Mouse (Mus musculus): Measurements from ENCODE around the gene Tnfrsf13b. TPM values are rescaled to one million over a fixed set of nuclear protein-coding genes. Genes with fewer than 3 reads are reported as not detected.

Gene Tnfrsf13b
- polyA plus RNA-seq (2016; fragmentation: Nextera tagmentation; extraction: Ambion mirVana): 1.0 and 1.1 TPM in 2 replicates

DNA sequence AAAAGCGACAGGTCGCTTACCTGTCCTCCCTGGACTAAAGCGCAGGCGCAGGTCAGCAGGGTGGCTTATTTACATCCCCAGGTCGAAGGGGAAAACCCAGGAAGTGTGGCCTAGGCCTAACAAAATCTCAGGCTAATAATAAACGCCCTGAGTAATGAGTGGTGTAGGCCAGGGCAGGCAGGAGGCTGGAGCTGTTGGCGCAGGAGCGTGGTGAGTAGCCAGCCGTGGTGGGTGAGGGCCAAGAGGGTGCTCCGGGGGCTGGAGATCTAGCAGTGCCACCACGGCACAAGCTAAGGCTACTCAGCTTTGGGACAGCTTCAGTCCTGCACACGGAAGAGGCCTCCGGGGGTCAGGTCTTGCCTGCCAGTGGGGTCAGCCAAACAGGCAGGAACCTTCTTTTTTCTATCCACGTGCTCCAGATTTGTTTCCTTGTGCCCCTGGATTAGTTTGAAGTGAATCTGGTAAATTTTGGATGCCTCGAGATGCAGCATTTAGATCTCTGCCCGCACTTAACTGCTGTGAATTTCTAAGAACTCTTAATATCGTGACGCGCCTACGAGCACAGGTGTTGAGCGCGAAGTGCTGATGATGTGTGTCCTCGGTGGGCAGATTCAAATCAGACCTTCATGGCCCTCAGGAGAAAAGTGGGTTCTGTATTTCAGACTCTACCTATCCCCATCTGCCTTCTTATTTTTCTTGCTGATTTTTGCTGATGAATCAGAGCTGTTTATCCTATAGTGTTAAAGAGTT lies at the start of gene Tnfrsf13b:
Gene Tnfrsf13b (plus strand): TSS at position 150 of the 750 bp plus-strand sequence.
- no peak for ATAC-seq (ENCODE audit: insufficient number of reproducible peaks, insufficient read depth, low FRiP score, low TSS enrichment)
- no peak within 1 kb of the TSS for H3K4me3 ChIP-seq
- H3K4me2 ChIP-seq (replicated peaks): no peak within 1 kb of the TSS
- WGBS: 83% methylated on average over 23 of the region's 23 CpGs
- H3K9me3 ChIP-seq: no peaks in the 10 kb centered on the region
- no peak within 1 kb of the TSS for H3K27ac ChIP-seq
- H3K27me3 ChIP-seq: no peaks in the 10 kb centered on the region
- H3K4me1 ChIP-seq: no peaks in the 10 kb centered on the region
- H3K9ac ChIP-seq: no peak within 1 kb of the TSS
- H3K36me3 ChIP-seq: no peaks in the 10 kb centered on the region

DNA sequence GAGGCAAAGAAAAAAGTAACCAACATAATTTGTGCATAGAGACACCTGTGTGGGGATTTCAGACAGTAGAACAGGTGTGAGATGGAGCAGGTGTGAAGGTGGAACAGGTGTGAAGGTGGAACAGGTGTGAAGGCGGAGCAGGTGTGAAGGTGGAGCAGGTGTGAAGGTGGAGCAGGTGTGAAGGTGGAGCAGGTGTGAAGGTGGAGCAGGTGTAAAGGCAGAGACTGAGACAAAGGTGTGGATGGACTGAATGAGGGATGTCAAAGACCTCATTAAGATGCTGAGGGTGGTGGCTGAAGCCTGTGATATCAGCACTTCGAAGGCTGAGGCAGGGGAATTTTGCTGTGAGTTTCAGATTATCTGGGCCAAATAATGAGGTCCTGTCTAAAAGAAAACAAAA lies 44.9 kb upstream of the Tnfrsf13b start:
- no peak for ATAC-seq (ENCODE audit: insufficient number of reproducible peaks, insufficient read depth, low FRiP score, low TSS enrichment)
- H3K4me3 ChIP-seq: no peak overlapping the region
- H3K9ac ChIP-seq: no peak overlapping the region
- H3K4me1 ChIP-seq: no peaks in the 10 kb centered on the region
- H3K36me3 ChIP-seq: no peaks in the 10 kb centered on the region
- no peak overlapping the region for H3K4me2 ChIP-seq (replicated peaks)
- H3K27me3 ChIP-seq: no peaks in the 10 kb centered on the region
- 91% methylated on average over 2 of the region's 2 CpGs for WGBS
- no peak overlapping the region for H3K27ac ChIP-seq
- H3K9me3 ChIP-seq: no peaks in the 10 kb centered on the region

DNA sequence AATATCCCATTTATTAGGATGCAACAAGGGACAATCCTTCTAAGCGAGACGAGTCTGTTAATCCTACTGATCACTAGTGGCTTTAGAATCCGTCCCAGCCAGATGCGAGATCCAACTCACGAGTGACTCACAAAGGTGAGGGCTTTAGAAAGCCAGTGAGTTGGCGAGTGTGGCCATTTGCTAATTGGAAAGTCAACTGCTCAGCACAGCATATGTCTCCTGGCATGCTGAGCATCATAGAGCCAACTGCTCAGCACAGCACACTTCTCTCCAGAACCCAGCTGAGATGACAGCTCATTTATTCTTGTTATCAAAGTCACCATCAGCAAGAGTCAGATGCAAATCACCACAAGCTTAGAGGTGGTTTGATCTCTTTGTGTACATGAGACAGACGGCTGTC lies 36.4 kb upstream of the Tnfrsf13b start:
- peaks cover 1% of the 10 kb centered on the region; the same call in 1 of the 2 replicates for H3K9me3 ChIP-seq
- no peak overlapping the region for H3K9ac ChIP-seq
- no peaks in the 10 kb centered on the region for H3K4me1 ChIP-seq
- H3K4me3 ChIP-seq: no peak overlapping the region
- H3K27ac ChIP-seq: no peak overlapping the region
- WGBS: 74% methylated on average over 7 of the region's 7 CpGs
- no peak overlapping the region for H3K4me2 ChIP-seq (replicated peaks)
- no peaks in the 10 kb centered on the region for H3K36me3 ChIP-seq
- ATAC-seq (ENCODE audit: insufficient number of reproducible peaks, insufficient read depth, low FRiP score, low TSS enrichment): no peak
- no peaks in the 10 kb centered on the region for H3K27me3 ChIP-seq

DNA sequence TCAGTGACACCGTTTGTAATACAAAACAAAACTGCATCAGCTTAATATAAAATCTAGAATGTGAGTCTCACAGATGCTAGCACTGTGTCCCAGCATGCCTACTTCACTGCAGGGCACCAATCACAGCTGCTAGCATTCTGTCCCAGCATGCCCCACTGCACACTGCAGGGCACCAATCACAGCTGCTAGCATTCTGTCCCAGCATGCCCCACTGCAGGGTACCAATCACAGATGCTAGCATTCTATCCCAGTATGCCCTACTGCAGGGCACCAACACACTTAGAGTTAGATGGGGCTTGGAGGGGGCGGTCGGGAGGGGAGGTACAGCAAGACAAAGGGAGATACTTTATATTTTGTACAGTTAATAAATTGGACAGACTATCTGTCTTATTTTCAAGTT lies 35.4 kb upstream of the Tnfrsf13b start:
- no peak for ATAC-seq (ENCODE audit: insufficient number of reproducible peaks, insufficient read depth, low FRiP score, low TSS enrichment)
- Histone ChIP-seq H3K27me3 (no peaks in the 10 kb centered on the region), H3K9ac (no peak overlapping the region), H3K4me2 (replicated peaks) (no peak overlapping the region), H3K27ac (no peak overlapping the region), H3K36me3 (no peaks in the 10 kb centered on the region), H3K4me1 (no peaks in the 10 kb centered on the region), H3K4me3 (no peak overlapping the region), H3K9me3 (peaks cover 2% of the 10 kb centered on the region; the same call in 1 of the 2 replicates)
- 67% methylated on average over 3 of the region's 3 CpGs for WGBS

DNA sequence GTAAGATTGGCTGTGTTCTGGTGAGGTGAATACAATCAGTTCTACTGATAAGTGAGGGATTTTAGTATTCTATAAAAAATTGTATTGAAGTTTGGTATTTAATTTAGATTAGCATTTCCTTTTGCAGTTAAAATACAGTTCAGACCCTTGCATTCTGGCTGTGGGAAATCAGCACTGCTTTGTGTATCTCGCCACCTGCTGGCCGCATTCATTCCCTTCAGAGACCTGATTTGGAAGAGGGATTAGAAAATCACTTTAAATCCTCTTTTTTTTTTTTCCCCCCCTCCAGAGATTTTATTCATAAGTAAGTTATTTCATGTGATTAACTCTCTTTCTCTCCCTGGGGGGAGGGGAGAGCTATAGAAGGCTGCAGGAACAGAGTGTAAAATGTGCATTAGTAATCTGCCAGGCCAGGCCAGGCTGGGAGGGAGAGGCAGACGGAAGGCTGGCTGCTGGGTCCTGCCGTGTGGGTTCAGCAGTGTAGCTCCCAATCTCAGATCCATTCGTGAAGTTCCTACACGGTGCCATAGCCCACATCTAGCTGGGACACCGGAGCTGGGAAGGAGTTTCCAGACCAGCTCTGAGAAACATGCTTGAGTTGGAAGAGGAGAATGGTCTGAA lies 34.8 kb upstream of the Tnfrsf13b start:
- Histone ChIP-seq H3K27ac (no peak overlapping the region), H3K9me3 (peaks cover 2% of the 10 kb centered on the region; the same call in 1 of the 2 replicates), H3K27me3 (no peaks in the 10 kb centered on the region), H3K4me3 (no peak overlapping the region), H3K36me3 (no peaks in the 10 kb centered on the region), H3K4me1 (no peaks in the 10 kb centered on the region), H3K9ac (no peak overlapping the region), H3K4me2 (replicated peaks) (no peak overlapping the region)
- 20% methylated on average over 7 of the region's 7 CpGs for WGBS
- ATAC-seq (ENCODE audit: insufficient number of reproducible peaks, insufficient read depth, low FRiP score, low TSS enrichment): 0 out of 2 replicates have a peak, but pooled peaks have one; percentile 56

DNA sequence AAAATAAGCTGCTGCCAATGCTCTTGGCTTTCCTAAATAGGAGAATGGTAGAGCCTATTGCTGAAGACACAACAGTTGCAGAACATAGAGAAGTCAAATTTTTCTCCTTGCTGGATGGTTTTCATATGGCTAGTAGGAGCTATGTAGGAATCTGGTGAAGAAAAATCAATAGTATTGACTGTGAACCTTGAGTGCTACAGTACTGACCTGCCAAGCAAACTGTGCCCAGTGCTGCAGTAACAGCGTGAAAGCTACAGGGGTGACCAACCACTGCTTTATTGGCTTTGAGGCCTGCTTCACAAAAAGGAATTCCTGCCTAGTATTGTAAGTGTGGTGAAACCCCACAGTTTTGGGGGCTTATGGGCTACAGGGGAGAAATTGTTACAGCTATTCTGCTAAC lies 28.5 kb upstream of the Tnfrsf13b start:
- Histone ChIP-seq H3K27ac (no peak overlapping the region), H3K9ac (no peak overlapping the region), H3K4me3 (no peak overlapping the region), H3K36me3 (no peaks in the 10 kb centered on the region), H3K4me2 (replicated peaks) (no peak overlapping the region), H3K9me3 (peaks cover 2% of the 10 kb centered on the region; the same call in 1 of the 2 replicates), H3K27me3 (no peaks in the 10 kb centered on the region; the same call in 1 of the 2 replicates), H3K4me1 (no peaks in the 10 kb centered on the region)
- 73% methylated on average over 1 of the region's 1 CpGs for WGBS
- no peak for ATAC-seq (ENCODE audit: insufficient number of reproducible peaks, insufficient read depth, low FRiP score, low TSS enrichment)

DNA sequence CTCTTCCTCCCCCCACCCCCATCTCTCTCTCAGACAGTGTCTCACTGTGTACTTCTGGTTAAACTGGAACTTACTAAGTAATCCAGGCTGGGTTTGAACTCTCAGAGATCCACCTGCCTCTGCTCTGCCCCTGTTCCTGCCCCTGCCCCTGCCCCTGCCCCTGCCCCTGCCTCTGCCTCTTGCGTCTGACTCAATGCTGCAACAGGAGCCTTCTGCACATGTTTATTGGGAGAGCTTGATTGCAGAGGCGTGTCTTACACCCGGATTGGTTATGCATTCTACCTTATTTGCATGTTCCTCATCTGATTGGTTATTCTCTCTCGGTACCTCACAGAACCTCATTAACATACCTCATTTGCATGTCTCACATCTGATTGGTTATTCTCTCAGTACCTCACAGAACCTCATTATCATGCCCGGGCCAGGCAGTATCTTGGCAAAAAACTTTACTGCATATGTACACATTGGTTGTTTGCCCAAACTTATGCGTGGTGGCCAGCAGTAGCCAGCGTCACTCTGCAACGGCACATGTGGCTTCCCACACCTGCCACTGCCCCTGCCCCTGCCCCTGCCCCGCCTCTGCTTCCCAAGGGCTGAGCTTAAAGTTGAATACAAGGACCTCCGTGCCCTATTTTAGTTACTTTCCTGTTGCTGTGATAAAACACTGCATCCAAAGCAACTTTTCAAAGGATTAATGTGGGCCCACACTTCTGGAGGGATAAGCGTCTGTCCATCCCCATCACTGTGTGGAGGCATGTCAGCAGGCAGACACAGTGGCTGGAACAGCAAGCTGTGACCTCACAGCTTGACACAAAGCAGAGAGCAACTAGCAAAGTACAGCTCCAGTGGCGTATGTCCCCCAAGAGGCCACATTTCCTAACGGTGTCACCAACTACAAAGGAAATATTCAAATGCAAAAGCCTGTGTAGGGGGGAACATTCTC lies 23.9 kb upstream of the Tnfrsf13b start:
- Histone ChIP-seq H3K36me3 (no peaks in the 10 kb centered on the region), H3K4me2 (replicated peaks) (no peak overlapping the region), H3K9ac (no peak overlapping the region), H3K9me3 (no peaks in the 10 kb centered on the region), H3K27me3 (no peaks in the 10 kb centered on the region; the same call in 1 of the 2 replicates), H3K4me3 (no peak overlapping the region), H3K4me1 (no peaks in the 10 kb centered on the region), H3K27ac (no peak overlapping the region)
- ATAC-seq (ENCODE audit: insufficient number of reproducible peaks, insufficient read depth, low FRiP score, low TSS enrichment): no peak
- WGBS: 65% methylated on average over 13 of the region's 13 CpGs

DNA sequence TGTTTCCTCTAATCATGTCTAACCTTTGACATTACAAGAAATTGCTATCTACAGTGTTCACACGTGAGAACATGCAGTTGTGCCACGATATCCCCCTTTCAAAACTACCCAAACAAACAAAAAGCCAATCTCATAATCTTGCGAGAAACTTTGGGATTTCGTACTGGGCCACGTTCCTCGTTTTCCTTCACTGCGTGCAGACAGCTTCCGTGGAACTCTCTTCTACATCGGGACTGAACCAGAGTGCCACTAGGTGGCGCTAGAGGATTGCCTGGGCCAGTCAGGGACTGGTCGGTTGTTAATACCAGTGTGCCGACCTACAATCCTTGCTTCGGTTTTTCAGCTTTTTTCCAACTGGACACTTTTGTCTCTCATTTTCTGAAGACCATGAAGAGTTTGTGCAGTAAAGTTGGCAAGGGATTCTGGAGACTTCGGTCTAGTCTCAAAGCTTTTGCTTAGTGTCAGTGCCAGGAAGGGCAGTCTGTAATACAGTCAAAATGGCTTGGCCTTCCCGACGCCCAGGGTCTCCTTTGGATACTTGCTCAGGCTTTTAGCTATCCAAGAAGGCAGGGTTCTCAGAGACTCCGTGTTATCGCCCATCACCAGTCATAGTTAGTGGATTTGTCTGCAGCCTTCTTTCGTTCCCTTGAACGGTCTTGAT lies 22.2 kb upstream of the Tnfrsf13b start:
- WGBS: 21% methylated on average over 20 of the region's 20 CpGs
- peak overlapping the region; percentile 29 for H3K4me2 ChIP-seq (replicated peaks)
- no peak overlapping the region for H3K9ac ChIP-seq
- no peaks in the 10 kb centered on the region for H3K36me3 ChIP-seq
- H3K4me3 ChIP-seq: no peak overlapping the region
- H3K27ac ChIP-seq: no peak overlapping the region
- no peaks in the 10 kb centered on the region for H3K4me1 ChIP-seq
- H3K27me3 ChIP-seq: no peaks in the 10 kb centered on the region; the same call in 1 of the 2 replicates
- ATAC-seq (ENCODE audit: insufficient number of reproducible peaks, insufficient read depth, low FRiP score, low TSS enrichment): peak; percentile 88
- H3K9me3 ChIP-seq: no peaks in the 10 kb centered on the region

DNA sequence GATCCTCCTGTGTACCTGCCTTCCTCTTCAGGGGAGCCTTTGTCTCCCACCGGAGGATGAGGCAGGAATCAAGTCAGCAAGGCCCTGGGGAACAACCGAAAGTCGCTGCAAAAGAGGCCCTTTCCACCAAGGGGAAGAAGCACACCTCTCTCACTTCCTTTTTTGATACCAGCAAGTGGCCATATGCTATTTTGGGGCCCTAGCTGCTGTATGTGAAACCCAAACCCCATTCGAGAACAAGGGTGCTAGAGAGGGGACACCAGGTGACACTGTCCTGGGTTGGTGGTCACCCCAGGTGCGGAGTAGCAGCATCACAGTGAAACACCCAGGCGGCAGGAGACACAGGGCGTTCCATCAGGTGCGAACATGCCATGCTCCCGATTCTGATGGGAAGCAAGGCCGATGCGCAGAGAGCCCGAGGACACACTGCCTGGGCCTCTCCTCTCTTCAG lies 17.6 kb upstream of the Tnfrsf13b start:
- no peaks in the 10 kb centered on the region for H3K4me1 ChIP-seq
- H3K27me3 ChIP-seq: no peaks in the 10 kb centered on the region
- WGBS: 89% methylated on average over 12 of the region's 12 CpGs
- H3K9ac ChIP-seq: no peak overlapping the region
- H3K4me3 ChIP-seq: no peak overlapping the region
- no peaks in the 10 kb centered on the region for H3K9me3 ChIP-seq
- ATAC-seq (ENCODE audit: insufficient number of reproducible peaks, insufficient read depth, low FRiP score, low TSS enrichment): no peak
- H3K27ac ChIP-seq: no peak overlapping the region
- H3K4me2 ChIP-seq (replicated peaks): no peak overlapping the region
- no peaks in the 10 kb centered on the region for H3K36me3 ChIP-seq

DNA sequence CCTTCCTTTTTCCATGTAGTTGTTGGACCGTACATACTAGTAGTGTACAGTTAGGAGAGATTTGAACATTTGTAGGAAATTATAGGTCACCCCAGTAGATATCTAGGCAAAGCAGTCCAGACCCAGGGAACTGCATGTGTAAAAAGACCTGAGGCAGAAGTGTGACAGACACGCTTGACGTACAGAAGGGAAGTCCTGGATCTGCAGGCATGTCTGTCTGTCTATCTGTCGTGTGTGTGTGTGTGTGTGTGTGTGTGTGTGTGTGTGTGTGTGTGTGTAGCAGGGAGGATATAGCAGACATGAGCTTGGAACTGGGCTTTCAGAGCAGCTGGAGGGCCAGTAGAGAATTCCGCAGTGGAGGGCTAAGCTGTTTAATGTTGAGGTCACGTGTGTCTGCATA lies 16.8 kb upstream of the Tnfrsf13b start:
- no peaks in the 10 kb centered on the region for H3K4me1 ChIP-seq
- no peak overlapping the region for H3K9ac ChIP-seq
- 82% methylated on average over 6 of the region's 6 CpGs for WGBS
- H3K27me3 ChIP-seq: no peaks in the 10 kb centered on the region
- no peak overlapping the region for H3K4me3 ChIP-seq
- H3K36me3 ChIP-seq: no peaks in the 10 kb centered on the region
- H3K27ac ChIP-seq: no peak overlapping the region
- no peaks in the 10 kb centered on the region for H3K9me3 ChIP-seq
- H3K4me2 ChIP-seq (replicated peaks): no peak overlapping the region
- ATAC-seq (ENCODE audit: insufficient number of reproducible peaks, insufficient read depth, low FRiP score, low TSS enrichment): no peak

DNA sequence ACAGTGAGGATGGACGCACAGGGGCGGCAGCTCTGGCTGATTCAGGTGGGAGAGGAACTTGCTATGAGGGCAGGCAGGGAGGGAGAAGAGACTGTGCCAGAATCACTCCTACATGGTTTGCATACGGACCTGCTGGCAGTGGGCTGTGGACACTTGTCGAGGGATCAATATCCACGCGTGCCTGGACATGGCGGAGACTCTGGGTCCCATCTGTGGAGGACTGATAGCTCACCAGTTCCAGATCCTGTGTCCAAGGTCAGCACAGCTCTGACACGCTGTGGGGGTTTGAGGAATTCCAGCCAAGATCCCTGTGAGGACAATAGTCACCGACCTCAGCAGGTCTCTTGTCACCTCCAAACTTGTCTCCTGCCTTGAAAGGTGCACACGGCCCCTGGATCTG lies 16.4 kb upstream of the Tnfrsf13b start:
- Histone ChIP-seq H3K36me3 (no peaks in the 10 kb centered on the region), H3K27me3 (no peaks in the 10 kb centered on the region), H3K9me3 (no peaks in the 10 kb centered on the region), H3K27ac (no peak overlapping the region), H3K4me2 (replicated peaks) (no peak overlapping the region), H3K4me3 (no peak overlapping the region), H3K9ac (no peak overlapping the region), H3K4me1 (no peaks in the 10 kb centered on the region)
- ATAC-seq (ENCODE audit: insufficient number of reproducible peaks, insufficient read depth, low FRiP score, low TSS enrichment): no peak
- WGBS: 78% methylated on average over 10 of the region's 10 CpGs
